Mouse (Mus musculus): ENCODE measurements at regions not wholly inside any gene's neighbourhood (a gene's known extent, or its start where the extent isn't known, plus 50 kb on each side); places are given as distances from the start of the nearest gene placed in this dataset.
A peak's percentile ranks its signal among the peaks of the same experiment; 100 is the strongest.
"Not testable (repeated sequence)": the region's sequence is repeated elsewhere in the genome, so short reads cannot be mapped to it uniquely, and the experiment has no call there.

GRCm38 (mm10) chr12:23026976-23027375 lies 753.1 kb downstream of the Gm10330 start:
- DNase-seq (ENCODE audit: low spot score in 2 of 2): not testable (repeated sequence)

- DNase-seq (ENCODE audit: low spot score in 2 of 2): not testable (repeated sequence)
Measured at GRCm38 (mm10) chr12:23023556-23023955, 756.5 kb downstream of the Gm10330 start.

GRCm38 (mm10) chr12:23010199-23010598 lies 769.9 kb downstream of the Gm10330 start:
- peak in 1 of 2 experiments; percentile 1 for DNase-seq (ENCODE audit: low spot score in 2 of 2)

GRCm38 (mm10) chr12:23009662-23010061 lies 770.4 kb downstream of the Gm10330 start:
- DNase-seq (ENCODE audit: low spot score in 2 of 2): not testable (repeated sequence)

Measured in heart, adult 9 months (tissue).